Mouse (Mus musculus): ENCODE results near the gene Prdm5.

GRCm38 (mm10) chr6:65796552-65796951 is 17.8 kb downstream of the Prdm5 start:
- TF ChIP-seq TAL1 (IDR thresholded peaks at IDR 0.05; ENCODE audit: low read length), result no peak
- TF ChIP-seq GATA1 (IDR thresholded peaks at IDR 0.05; ENCODE audit: low read length), result no peak

Measured in erythroblast, embryonic 14.5 days (primary cell).